Mouse (Mus musculus) limb, embryonic 15.5 days (tissue): ENCODE data around the gene Fam209. TPM values are rescaled to one million over a fixed set of nuclear protein-coding genes. Genes with fewer than 3 reads are reported as not detected.

Experiments
- ATAC-seq: fragments of 200-750 bp; cut with Nextera tagmentation; 2 replicates; pipeline ENCODE4 v1.8.0; 2017; ENCODE audit warnings: low read depth, moderate TSS enrichment; ENCODE audit not compliant: insufficient number of reproducible peaks, low FRiP score, low TSS enrichment
- H3K27ac ChIP-seq: fragments of 300-500 bp; sonication (generic); 2 replicates; pipeline ENCODE4 v1.5.1; 2015; ENCODE audit warnings: moderate library complexity, mild to moderate bottlenecking, inconsistent platforms
- H3K27me3 ChIP-seq: fragments of 300-500 bp; sonication (generic); 2 replicates; pipeline ENCODE4 v1.6.1; 2015; ENCODE audit warnings: inconsistent platforms
- H3K36me3 ChIP-seq: fragments of 300-500 bp; sonication (generic); 2 replicates; pipeline ENCODE4 v1.6.1; 2015; ENCODE audit warnings: inconsistent platforms
- H3K4me1 ChIP-seq: fragments of 300-500 bp; sonication (generic); 2 replicates; pipeline ENCODE4 v1.6.1; 2015; ENCODE audit warnings: inconsistent platforms
- H3K4me2 ChIP-seq: fragments of 300-500 bp; sonication (generic); 2 replicates; pipeline ENCODE4 v1.6.1; 2015; ENCODE audit warnings: mild to moderate bottlenecking, inconsistent platforms
- H3K4me3 ChIP-seq: fragments of 300-500 bp; sonication (generic); 2 replicates; pipeline ENCODE4 v1.5.1; 2015; ENCODE audit warnings: mild to moderate bottlenecking, inconsistent platforms
- H3K9ac ChIP-seq: fragments of 300-500 bp; sonication (generic); 2 replicates; pipeline ENCODE4 v1.6.1; 2015; ENCODE audit warnings: inconsistent platforms
- H3K9me3 ChIP-seq: fragments of 300-500 bp; sonication (generic); 2 replicates; pipeline ENCODE4 v1.6.1; 2016; ENCODE audit warnings: inconsistent platforms
- WGBS: fragments of 180-500 bp; shearing (Covaris S2); methylation state at CpG from one replicate; pipeline ENCODE4 v1.1.7; 2015; 5-methylcytosine and 5-hydroxymethylcytosine counted together
- polyA plus RNA-seq: library from polyadenylated mRNA; unstranded; fragments of >200 nt; fragmentation: Nextera tagmentation; extraction: Ambion mirVana; gene quantifications from 2 replicates; pipeline ENCODE4 v1.2.1, GENCODE M21; 2015

The Fam209 gene
- polyA plus RNA-seq, 1 experiment from 2014 or later: 0.22 TPM

DNA sequence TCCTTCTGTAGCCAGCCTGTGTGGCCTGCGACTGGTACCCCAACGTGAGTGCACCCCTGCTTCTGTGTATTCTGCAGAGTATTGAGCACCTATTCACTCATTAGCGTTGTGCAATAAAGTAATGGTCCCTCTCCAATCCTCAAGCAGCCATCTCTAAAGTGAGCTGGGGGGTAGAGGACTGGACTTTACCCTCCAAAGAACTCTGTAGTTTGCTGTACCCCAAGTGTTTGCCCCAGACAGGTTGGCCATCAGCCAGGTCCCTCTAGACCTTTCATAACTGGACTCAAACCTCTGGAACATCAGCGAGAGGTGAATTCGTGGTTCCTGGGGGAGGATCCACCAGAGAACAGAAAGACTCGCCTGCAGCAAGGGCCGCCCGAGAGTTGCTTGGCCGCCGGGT lies 19.9 kb upstream of the Fam209 start:
- 94% methylated on average over 10 of the region's 10 CpGs for WGBS
- no peaks in the 10 kb centered on the region for H3K9me3 ChIP-seq
- H3K9ac ChIP-seq: no peak overlapping the region
- H3K27me3 ChIP-seq: no peaks in the 10 kb centered on the region
- no peak overlapping the region for H3K4me2 ChIP-seq
- ATAC-seq: no peak
- no peak overlapping the region for H3K4me3 ChIP-seq
- H3K27ac ChIP-seq: no peak overlapping the region
- peaks cover 73% of the 10 kb centered on the region for H3K36me3 ChIP-seq
- no peaks in the 10 kb centered on the region for H3K4me1 ChIP-seq

DNA sequence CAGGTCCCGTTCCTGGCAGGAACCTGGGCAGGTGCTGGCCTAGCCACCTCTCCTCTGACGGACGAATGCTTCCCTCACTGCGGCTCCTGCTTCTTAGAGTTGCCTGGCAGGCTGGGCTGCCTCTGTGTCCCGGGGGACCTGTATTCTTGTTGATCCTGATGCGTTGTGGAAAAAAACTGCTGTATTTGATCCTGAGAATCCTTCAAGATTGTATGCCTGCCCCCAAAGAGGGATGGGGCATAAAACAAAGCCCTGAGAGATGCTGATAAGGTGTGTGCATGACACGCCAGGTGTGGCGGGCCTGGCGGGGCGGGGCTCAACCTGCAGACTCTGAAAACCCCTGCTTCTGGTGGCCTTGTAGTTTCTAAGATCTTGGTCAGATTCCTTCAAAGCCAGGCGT lies 13.8 kb upstream of the Fam209 start, which contains the start of gene Gcnt7:
Gene Gcnt7, minus strand, starts transcription at position 101 of the 400 bp plus-strand sequence.
- H3K27me3 ChIP-seq: no peaks in the 10 kb centered on the region
- peaks cover 37% of the 10 kb centered on the region for H3K36me3 ChIP-seq
- WGBS: 67% methylated on average over 11 of the region's 11 CpGs

DNA sequence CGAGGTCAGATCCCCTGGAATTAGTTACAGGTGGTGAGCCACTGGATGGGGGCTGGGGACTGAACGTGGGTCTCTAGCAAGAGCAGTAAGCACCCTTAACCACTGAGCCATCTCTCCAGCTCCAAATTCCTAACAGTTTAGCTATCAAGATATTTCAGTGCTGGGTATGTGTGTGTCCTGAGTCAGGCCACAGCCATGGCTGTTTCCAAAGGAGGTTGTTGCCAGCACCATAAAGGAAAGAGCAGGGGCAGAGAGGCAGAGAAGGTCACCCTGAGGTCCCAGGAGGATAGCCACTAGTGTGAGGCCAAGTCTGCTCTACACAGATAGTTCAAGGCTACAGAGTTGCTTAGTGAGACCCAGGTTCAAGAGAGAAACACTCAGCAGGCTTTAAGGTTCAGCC lies 11.7 kb upstream of the Fam209 start:
- WGBS: 42% methylated on average over 2 of the region's 2 CpGs

More for the DNA sequence above, 13.8 kb upstream of the Fam209 start, which contains the start of gene Gcnt7:
- H3K4me2 ChIP-seq: no peak within 1 kb of the TSS
- no peak within 1 kb of the TSS for H3K27ac ChIP-seq
- no peaks in the 10 kb centered on the region for H3K9me3 ChIP-seq
- H3K4me1 ChIP-seq: no peaks in the 10 kb centered on the region
- no peak for ATAC-seq
- no peak within 1 kb of the TSS for H3K9ac ChIP-seq
- H3K4me3 ChIP-seq: no peak within 1 kb of the TSS

DNA sequence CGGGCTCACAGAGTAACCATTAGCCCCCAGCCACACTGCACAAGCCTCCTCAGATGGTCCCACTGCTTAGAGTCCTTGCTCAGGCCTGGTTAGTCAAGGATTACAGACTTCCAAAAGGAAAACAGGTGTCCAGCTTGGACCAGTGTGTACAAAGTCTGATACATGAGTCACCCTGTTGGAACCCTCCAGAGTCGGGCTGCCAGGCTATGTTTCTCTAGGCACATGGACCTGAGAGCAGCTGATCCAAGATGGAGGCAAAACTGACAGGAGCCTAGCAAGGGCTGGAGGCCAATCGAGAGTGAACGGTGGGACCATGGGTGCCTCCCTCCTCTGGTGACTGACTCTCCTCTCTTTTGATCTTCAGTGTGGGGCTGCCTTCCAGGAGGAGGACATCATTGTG lies 9.5 kb upstream of the Fam209 start:
- Histone ChIP-seq H3K4me1 (no peaks in the 10 kb centered on the region), H3K27me3 (no peaks in the 10 kb centered on the region), H3K36me3 (peaks cover 55% of the 10 kb centered on the region), H3K9me3 (no peaks in the 10 kb centered on the region), H3K4me2 (no peak overlapping the region), H3K4me3 (no peak overlapping the region), H3K9ac (no peak overlapping the region), H3K27ac (no peak overlapping the region)
- no peak for ATAC-seq
- WGBS: 87% methylated on average over 4 of the region's 4 CpGs

More for the DNA sequence above, 11.7 kb upstream of the Fam209 start:
- Histone ChIP-seq H3K27ac (no peak overlapping the region), H3K4me2 (no peak overlapping the region), H3K4me3 (no peak overlapping the region), H3K27me3 (no peaks in the 10 kb centered on the region), H3K9ac (no peak overlapping the region), H3K4me1 (no peaks in the 10 kb centered on the region), H3K9me3 (no peaks in the 10 kb centered on the region), H3K36me3 (peaks cover 42% of the 10 kb centered on the region)
- ATAC-seq: no peak

DNA sequence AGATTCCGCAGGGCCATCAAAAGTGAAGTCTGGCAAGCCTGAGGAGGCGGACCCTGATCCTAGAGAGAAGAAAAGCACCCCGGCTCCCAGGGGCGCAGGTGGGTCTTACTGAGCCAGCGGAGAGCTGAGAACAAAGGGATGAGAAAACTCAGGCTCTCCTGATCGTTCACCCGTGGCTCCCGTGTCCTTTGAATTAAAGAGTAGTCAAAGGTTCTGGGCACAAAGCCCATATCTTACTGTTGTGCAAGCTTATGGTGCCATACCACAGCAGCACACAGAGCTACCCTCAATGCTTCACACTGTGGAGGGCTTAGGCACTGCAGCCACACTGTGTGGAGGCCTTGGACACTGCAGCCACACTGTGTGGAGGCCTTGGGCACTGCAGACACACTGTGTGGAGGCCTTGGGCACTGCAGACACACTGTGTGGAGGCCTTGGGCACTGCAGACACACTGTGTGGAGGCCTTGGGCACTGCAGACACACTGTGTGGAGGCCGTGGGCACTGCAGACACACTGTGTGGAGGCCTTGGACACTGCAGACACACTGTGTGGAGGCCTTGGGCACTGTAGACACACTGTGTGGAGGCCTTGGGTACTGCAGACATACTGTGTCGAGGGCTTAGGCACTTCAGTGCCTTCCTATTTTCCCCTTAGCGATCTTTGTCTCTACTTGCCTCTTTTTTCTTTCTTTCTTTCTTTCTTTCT lies 5.7 kb upstream of the Fam209 start:
- Histone ChIP-seq H3K36me3 (peaks cover 71% of the 10 kb centered on the region), H3K4me2 (no peak overlapping the region), H3K4me3 (no peak overlapping the region), H3K4me1 (no peaks in the 10 kb centered on the region), H3K9ac (no peak overlapping the region), H3K9me3 (no peaks in the 10 kb centered on the region), H3K27me3 (no peaks in the 10 kb centered on the region), H3K27ac (no peak overlapping the region)
- WGBS: 88% methylated on average over 11 of the region's 11 CpGs
- no peak for ATAC-seq

DNA sequence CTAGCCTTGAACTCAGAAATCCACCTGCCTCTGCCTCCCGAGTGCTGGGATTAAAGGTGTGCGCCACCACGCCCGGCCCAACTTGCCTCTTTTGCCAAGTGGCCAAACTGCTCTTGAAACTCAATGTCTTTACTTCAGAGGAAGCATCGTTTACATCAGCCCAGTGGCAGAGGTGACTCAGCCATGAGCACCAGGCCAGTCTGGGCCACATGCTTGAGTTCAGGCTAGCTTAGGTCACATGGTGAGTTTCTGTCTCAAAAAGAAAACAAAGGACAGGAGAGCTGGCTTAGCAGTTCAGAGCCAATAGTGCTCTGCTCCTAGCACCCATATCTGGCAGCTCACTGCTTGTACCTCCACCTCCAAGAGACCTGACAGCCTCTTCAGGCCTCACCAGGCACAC lies 5.1 kb upstream of the Fam209 start:
- Histone ChIP-seq H3K9me3 (no peaks in the 10 kb centered on the region), H3K27ac (no peak overlapping the region), H3K36me3 (peaks cover 70% of the 10 kb centered on the region), H3K4me2 (no peak overlapping the region), H3K4me3 (no peak overlapping the region), H3K27me3 (no peaks in the 10 kb centered on the region), H3K4me1 (no peaks in the 10 kb centered on the region), H3K9ac (no peak overlapping the region)
- no peak for ATAC-seq
- 92% methylated on average over 5 of the region's 5 CpGs for WGBS

DNA sequence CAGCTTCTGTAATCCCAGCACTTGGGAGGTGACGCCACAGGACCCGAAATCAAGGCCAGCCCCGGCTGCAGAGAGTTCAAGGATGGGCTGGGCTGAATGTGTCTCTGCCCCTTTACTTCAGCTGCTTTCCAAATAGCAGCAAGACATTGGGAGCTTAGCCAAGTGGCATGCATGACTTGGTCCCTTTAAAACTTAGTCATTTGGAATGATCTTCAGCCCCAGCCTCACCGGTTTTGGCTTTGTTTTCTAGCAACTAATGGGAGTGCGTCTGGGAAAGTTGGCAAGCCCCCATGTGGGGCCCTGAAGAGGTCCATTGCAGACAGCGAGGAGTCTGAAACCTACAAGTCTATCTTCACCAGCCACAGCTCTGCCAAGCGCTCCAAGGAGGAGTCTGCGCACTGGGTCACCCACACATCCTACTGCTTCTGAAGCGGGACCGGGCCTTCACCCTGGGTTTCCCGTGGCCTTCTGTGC lies 3.9 kb upstream of the Fam209 start:
- H3K27me3 ChIP-seq: no peaks in the 10 kb centered on the region
- ATAC-seq: no peak
- H3K4me3 ChIP-seq: no peak overlapping the region
- no peaks in the 10 kb centered on the region for H3K9me3 ChIP-seq
- 85% methylated on average over 11 of the region's 11 CpGs for WGBS
- H3K9ac ChIP-seq: no peak overlapping the region
- no peak overlapping the region for H3K4me2 ChIP-seq
- H3K27ac ChIP-seq: no peak overlapping the region
- H3K4me1 ChIP-seq: peaks cover 5% of the 10 kb centered on the region
- H3K36me3 ChIP-seq: peaks cover 65% of the 10 kb centered on the region

DNA sequence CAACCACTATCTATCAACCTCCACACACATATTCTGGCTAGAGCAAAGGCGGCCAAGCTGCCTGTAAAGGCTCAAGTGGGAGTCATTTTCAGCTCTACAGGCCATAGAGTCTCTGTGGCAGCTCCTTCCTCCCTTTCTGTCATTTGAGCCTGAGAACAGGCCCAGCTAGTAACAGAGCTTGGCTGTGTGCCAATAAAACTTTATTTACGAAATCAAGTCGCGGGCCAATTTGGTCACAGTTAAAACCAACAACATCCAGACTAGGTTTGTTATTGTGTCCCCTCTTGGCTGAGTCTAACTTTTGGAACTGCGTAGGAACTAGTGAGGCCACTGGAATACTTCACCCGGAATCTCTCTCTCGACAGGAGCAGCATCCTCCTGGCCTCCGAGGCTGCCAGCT lies 1.3 kb downstream of the Fam209 start:
- H3K36me3 ChIP-seq: peaks cover 18% of the 10 kb centered on the region
- H3K9me3 ChIP-seq: no peaks in the 10 kb centered on the region
- no peaks in the 10 kb centered on the region; the same call in 1 of the 2 replicates for H3K27me3 ChIP-seq
- H3K4me3 ChIP-seq: no peak overlapping the region
- no peak overlapping the region for H3K9ac ChIP-seq
- peak overlapping the region; percentile 14; the same call in 1 of the 2 replicates for H3K27ac ChIP-seq
- no peak for ATAC-seq
- peaks cover 6% of the 10 kb centered on the region for H3K4me1 ChIP-seq
- H3K4me2 ChIP-seq: no peak overlapping the region
- 34% methylated on average over 8 of the region's 8 CpGs for WGBS

DNA sequence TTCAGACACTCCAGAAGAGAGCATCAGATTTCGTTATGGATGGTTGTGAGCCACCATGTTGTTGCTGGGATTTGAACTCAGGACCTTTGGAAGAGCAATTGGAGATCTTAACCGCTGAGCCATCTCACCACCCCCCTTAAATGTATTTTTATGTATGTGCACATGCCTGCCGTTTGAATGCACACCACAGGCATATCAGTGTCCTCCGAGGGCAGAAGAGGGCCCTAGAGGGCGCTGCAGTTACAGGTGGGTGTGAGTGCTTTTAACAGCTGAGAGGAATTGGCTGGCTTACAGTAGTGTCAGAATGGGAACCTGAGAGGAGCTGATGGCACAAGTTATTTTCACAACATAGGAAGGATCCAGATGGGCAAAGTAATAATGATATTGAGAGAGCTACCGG lies 2.6 kb downstream of the Fam209 start:
- H3K4me2 ChIP-seq: no peak overlapping the region
- no peaks in the 10 kb centered on the region for H3K9me3 ChIP-seq
- H3K9ac ChIP-seq: no peak overlapping the region
- peaks cover 6% of the 10 kb centered on the region for H3K4me1 ChIP-seq
- peaks cover 4% of the 10 kb centered on the region; the same call in 1 of the 2 replicates for H3K36me3 ChIP-seq
- H3K27ac ChIP-seq: no peak overlapping the region
- ATAC-seq: no peak
- no peaks in the 10 kb centered on the region; the same call in 1 of the 2 replicates for H3K27me3 ChIP-seq
- WGBS: 32% methylated on average over 6 of the region's 6 CpGs
- H3K4me3 ChIP-seq: no peak overlapping the region

DNA sequence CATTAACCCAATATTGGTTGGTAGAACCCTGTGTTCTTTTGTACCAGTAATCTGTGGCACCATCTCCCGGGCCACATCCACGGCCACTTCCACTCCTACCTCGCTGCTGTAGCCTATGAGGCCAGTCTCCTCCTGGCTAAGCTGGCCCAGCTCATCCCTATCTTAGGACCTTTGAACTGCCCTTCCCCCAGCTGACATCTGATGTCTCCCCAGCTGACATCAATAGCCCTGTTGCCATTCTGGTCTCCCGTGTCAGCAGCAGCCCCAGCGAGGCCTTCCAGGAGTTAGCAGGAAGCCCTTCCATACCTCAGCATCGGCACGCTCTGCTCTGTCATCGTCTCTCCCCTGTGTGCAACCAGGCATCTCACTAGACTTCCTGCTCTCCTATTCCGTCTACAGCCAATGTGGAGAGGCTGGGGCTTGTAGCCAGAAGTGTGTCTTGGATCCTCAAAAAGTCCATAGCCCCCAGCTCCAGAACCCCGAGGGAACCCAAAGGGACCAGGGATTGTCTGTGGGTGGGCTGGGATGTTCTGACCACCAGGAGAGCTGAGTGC lies 4.5 kb downstream of the Fam209 start:
- ATAC-seq: no peak

DNA sequence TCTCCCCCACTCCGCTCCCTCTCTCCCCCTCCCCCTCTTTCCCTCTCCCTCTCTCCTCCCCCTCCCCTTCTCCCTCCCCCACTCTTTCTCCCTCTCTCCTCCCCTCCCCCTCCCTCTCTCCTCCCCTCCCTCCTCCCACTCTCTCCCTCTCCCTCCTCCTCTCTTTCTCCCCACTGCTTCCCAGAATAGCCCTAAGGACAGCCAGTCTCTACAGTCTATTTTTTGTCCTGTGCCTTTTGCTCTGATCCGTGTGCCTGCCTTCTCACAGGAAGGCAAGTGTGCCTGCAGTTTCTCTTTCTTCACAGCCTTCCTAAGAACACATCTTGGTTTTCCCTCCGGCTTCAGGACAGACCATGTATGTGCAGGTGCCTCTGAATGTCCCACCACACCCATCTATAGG lies 5.0 kb downstream of the Fam209 start:
- no peak overlapping the region for H3K27ac ChIP-seq
- no peak overlapping the region for H3K9ac ChIP-seq
- WGBS: 37% methylated on average over 3 of the region's 3 CpGs
- H3K36me3 ChIP-seq: no peaks in the 10 kb centered on the region
- H3K4me2 ChIP-seq: no peak overlapping the region
- no peaks in the 10 kb centered on the region; the same call in 1 of the 2 replicates for H3K27me3 ChIP-seq
- no peak for ATAC-seq
- no peak overlapping the region for H3K4me3 ChIP-seq
- H3K9me3 ChIP-seq: no peaks in the 10 kb centered on the region
- peaks cover 5% of the 10 kb centered on the region for H3K4me1 ChIP-seq

More for the DNA sequence above, 4.5 kb downstream of the Fam209 start:
- no peak overlapping the region for H3K27ac ChIP-seq
- WGBS: 27% methylated on average over 10 of the region's 10 CpGs
- H3K9me3 ChIP-seq: no peaks in the 10 kb centered on the region
- peaks cover 6% of the 10 kb centered on the region for H3K4me1 ChIP-seq
- H3K4me2 ChIP-seq: no peak overlapping the region
- H3K36me3 ChIP-seq: no peaks in the 10 kb centered on the region
- no peak overlapping the region for H3K4me3 ChIP-seq
- no peaks in the 10 kb centered on the region; the same call in 1 of the 2 replicates for H3K27me3 ChIP-seq
- H3K9ac ChIP-seq: no peak overlapping the region

DNA sequence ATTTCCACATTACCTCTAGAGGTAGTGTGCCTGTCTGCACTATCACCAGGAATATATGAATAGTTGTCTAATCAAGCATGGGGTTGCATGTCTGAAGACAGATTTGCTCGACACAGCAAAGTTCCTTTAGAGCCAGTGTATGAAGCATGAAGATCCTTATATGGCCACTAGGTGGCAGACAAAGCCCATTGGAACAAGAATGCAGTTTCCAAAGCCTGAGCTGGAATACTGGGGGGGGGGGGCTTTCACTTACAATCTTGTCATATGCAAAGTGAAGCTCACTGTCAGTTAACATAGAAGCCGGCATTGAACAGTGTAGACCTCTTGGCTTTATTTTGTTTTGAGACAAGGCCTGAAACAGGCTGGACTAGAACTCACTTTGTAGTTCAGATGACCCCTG lies 5.5 kb downstream of the Fam209 start:
- H3K27ac ChIP-seq: no peak overlapping the region
- no peak overlapping the region for H3K4me3 ChIP-seq
- no peak overlapping the region for H3K4me2 ChIP-seq
- WGBS: 4% methylated on average over 2 of the region's 2 CpGs
- ATAC-seq: no peak
- peaks cover 4% of the 10 kb centered on the region for H3K4me1 ChIP-seq
- no peaks in the 10 kb centered on the region for H3K36me3 ChIP-seq
- no peak overlapping the region for H3K9ac ChIP-seq
- no peaks in the 10 kb centered on the region for H3K9me3 ChIP-seq
- H3K27me3 ChIP-seq: no peaks in the 10 kb centered on the region; the same call in 1 of the 2 replicates
